Mouse (Mus musculus): ENCODE measurements around the gene Tns1. TPM values are rescaled to one million over a fixed set of nuclear protein-coding genes. Genes with fewer than 3 reads are reported as not detected.

Tns1 gene
- total and polyA plus RNA-seq, 3 experiments = 0.11 TPM; not detected in 2

DNA sequence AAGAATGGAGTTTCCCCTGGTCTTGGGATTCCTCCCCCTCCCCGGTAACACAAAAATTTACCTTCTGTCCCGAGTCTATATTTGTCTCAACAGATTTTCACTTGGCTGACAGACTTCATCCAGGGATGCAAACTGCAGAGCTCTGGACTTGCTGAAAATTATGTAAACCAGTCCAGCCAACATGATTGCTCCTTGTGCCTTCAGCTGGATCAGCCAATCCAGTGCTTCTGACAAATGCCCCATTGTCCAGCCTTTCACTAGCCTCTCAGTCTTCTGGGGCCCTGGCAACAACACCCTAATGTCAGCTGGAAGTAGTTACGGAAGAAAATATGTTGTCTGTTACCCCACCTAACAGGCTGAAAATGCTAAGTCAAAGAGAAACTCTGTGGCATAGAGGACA, 259.9 kb downstream of the Tns1 start:
- TF ChIP-seq HCFC1 (IDR thresholded peaks at IDR 0.05; ENCODE audit: low read depth, low read length) (no peak), MXI1 (IDR thresholded peaks at IDR 0.05; ENCODE audit: low read depth, low read length) (no peak), POLR2AphosphoS5 (IDR thresholded peaks at IDR 0.05; ENCODE audit: borderline replicate concordance, low read depth, low read length) (no peak), NRF1 (IDR thresholded peaks at IDR 0.05; ENCODE audit: insufficient read depth, low read depth, low read length, poor library complexity, severe bottlenecking) (no peak), MYB (IDR thresholded peaks at IDR 0.05; ENCODE audit: low read depth, low read length) (no peak), SIN3A (IDR thresholded peaks at IDR 0.05; ENCODE audit: low read length) (no peak), JUND (IDR thresholded peaks at IDR 0.05; ENCODE audit: low read depth, low read length) (no peak), KAT2A (conservative IDR thresholded peaks at IDR 0.05; ENCODE audit: low read depth, low read length) (no peak), MAX (IDR thresholded peaks at IDR 0.05; ENCODE audit: low read length) (no peak), ZKSCAN1 (IDR thresholded peaks at IDR 0.05; ENCODE audit: low read depth, low read length) (no peak)
- Histone ChIP-seq H3K36me3 (ENCODE audit: control insufficient read depth in 1 of 2, insufficient read depth in 2 of 2, low read length in 2 of 2) (no peaks in the 10 kb centered on the region), H3K79me2 (ENCODE audit: control insufficient read depth, insufficient read depth, low read length, poor library complexity) (no peaks in the 10 kb centered on the region), H3K9me3 (replicated peaks; ENCODE audit: insufficient read depth, low read length) (no peaks in the 10 kb centered on the region), H3K27ac (ENCODE audit: control insufficient read depth, low read depth, low read length) (no peak overlapping the region), H3K27me3 (ENCODE audit: control insufficient read depth in 1 of 2, insufficient read depth in 2 of 2, low read length in 2 of 2) (no peaks in the 10 kb centered on the region), H3K9ac (ENCODE audit: control insufficient read depth, low read depth, low read length, poor library complexity, severe bottlenecking) (no peak overlapping the region), H3K4me3 (ENCODE audit: control insufficient read depth in 1 of 2, insufficient read depth in 1 of 2, low read depth in 2 of 2, low read length in 2 of 2) (no peak overlapping the region), H3K4me1 (ENCODE audit: control insufficient read depth in 1 of 2, insufficient read depth in 2 of 2, low read length in 2 of 2) (no peaks in the 10 kb centered on the region)
- DNase-seq (ENCODE audit: low read depth, low spot score) = no peak

DNA sequence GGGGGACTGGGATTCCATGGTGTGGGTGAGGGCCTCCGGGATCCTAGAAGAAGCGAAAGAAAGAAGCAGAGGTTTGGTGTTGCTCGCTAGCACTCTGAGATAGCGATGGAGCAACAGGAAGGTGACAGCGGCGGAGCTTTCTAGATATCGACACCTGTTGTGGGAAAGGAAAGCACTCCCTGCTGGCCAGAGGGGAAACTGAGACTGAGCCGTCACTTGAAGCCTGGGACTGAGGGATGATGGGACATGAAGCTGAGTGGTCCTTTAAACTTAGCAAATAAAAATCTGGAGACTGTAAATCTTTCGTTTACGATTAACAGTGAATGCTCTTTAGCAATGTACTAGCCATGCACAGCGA, 261.2 kb downstream of the Tns1 start:
- Histone ChIP-seq H3K79me2 (ENCODE audit: control insufficient read depth, insufficient read depth, low read length, poor library complexity) (no peaks in the 10 kb centered on the region), H3K9ac (ENCODE audit: control insufficient read depth, low read depth, low read length, poor library complexity, severe bottlenecking) (no peak overlapping the region), H3K36me3 (ENCODE audit: control insufficient read depth in 1 of 2, insufficient read depth in 2 of 2, low read length in 2 of 2) (no peaks in the 10 kb centered on the region), H3K27me3 (ENCODE audit: control insufficient read depth in 1 of 2, insufficient read depth in 2 of 2, low read length in 2 of 2) (no peaks in the 10 kb centered on the region), H3K9me3 (replicated peaks; ENCODE audit: insufficient read depth, low read length) (no peaks in the 10 kb centered on the region), H3K4me3 (ENCODE audit: control insufficient read depth in 1 of 2, insufficient read depth in 1 of 2, low read depth in 2 of 2, low read length in 2 of 2) (no peak overlapping the region), H3K4me1 (ENCODE audit: control insufficient read depth in 1 of 2, insufficient read depth in 2 of 2, low read length in 2 of 2) (no peaks in the 10 kb centered on the region), H3K27ac (ENCODE audit: control insufficient read depth, low read depth, low read length) (no peak overlapping the region)
- DNase-seq (ENCODE audit: low read depth, low spot score) = no peak
- no peak for TF ChIP-seq POLR2A (IDR thresholded peaks at IDR 0.05; ENCODE audit: control insufficient read depth in 1 of 2, insufficient read depth in 1 of 2, low read depth in 1 of 2, low read length in 2 of 2, poor library complexity in 1 of 2)

DNA sequence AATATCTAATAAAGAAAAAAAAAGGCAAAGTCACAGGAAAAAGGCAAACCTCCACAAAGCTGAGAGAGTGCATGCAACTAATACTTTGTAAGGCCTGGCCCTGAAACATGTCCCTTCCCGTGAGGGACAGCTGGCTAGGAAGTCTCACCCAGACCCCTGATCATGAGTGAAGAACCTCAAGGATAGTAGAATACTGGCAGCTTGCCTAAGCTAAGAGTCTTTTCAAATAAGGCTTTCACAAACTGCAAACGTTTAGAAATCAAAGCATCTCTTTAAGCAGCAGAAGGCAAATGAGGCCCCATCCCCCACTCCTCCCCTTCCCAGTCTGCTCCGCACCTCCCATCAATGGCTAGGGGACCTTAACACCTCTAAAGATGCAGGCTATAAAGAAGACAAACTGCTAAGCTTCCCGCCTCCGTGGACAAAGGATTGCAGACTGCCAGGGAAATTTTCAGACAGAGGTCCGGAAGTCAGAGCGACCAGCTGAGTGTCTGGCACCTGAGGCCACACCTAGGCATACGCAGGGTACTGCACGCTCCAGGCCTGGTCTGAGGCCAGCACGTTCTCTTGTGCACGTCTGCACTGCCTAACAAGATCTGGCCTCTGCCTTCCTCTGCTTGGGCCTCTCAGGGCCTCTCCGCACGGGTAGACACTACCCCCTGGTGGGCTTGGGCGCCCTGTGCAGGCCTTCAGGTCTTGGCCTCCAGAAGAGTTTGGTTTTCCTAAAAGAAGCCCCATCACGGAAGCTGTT, 261.8 kb downstream of the Tns1 start:
- Histone ChIP-seq H3K4me1 (ENCODE audit: control insufficient read depth in 1 of 2, insufficient read depth in 2 of 2, low read length in 2 of 2) (no peaks in the 10 kb centered on the region), H3K27me3 (ENCODE audit: control insufficient read depth in 1 of 2, insufficient read depth in 2 of 2, low read length in 2 of 2) (no peaks in the 10 kb centered on the region), H3K36me3 (ENCODE audit: control insufficient read depth in 1 of 2, insufficient read depth in 2 of 2, low read length in 2 of 2) (no peaks in the 10 kb centered on the region), H3K79me2 (ENCODE audit: control insufficient read depth, insufficient read depth, low read length, poor library complexity) (no peaks in the 10 kb centered on the region), H3K4me3 (ENCODE audit: control insufficient read depth in 1 of 2, insufficient read depth in 1 of 2, low read depth in 2 of 2, low read length in 2 of 2) (no peak overlapping the region), H3K9me3 (replicated peaks; ENCODE audit: insufficient read depth, low read length) (no peaks in the 10 kb centered on the region), H3K27ac (ENCODE audit: control insufficient read depth, low read depth, low read length) (no peak overlapping the region), H3K9ac (ENCODE audit: control insufficient read depth, low read depth, low read length, poor library complexity, severe bottlenecking) (no peak overlapping the region)
- TF ChIP-seq SIN3A (IDR thresholded peaks at IDR 0.05; ENCODE audit: low read length) (no peak), HCFC1 (IDR thresholded peaks at IDR 0.05; ENCODE audit: low read depth, low read length) (no peak), ETS1 (IDR thresholded peaks at IDR 0.05; ENCODE audit: low read depth, low read length) (no peak), ZMIZ1 (IDR thresholded peaks at IDR 0.05; ENCODE audit: low read depth, low read length) (no peak), MYB (IDR thresholded peaks at IDR 0.05; ENCODE audit: low read depth, low read length) (no peak), CHD2 (IDR thresholded peaks at IDR 0.05; ENCODE audit: low read length) (no peak), SMC3 (IDR thresholded peaks at IDR 0.05; ENCODE audit: low read depth, low read length) (no peak), ZKSCAN1 (IDR thresholded peaks at IDR 0.05; ENCODE audit: low read depth, low read length) (no peak), MAZ (IDR thresholded peaks at IDR 0.05; ENCODE audit: low read depth, low read length) (no peak), CTCF (IDR thresholded peaks at IDR 0.05 in 2 of 3, conservative IDR thresholded peaks at IDR 0.05 in 1 of 3; ENCODE audit: control insufficient read depth in 1 of 3, insufficient read depth in 1 of 3, low read depth in 2 of 3, low read length in 3 of 3, poor library complexity in 1 of 3, severe bottlenecking in 1 of 3) (no peak), NELFE (IDR thresholded peaks at IDR 0.05; ENCODE audit: low read depth, low read length) (no peak), USF1 (IDR thresholded peaks at IDR 0.05; ENCODE audit: low read depth, low read length) (no peak), RAD21 (IDR thresholded peaks at IDR 0.05; ENCODE audit: low read depth, low read length) (no peak), POLR2A (IDR thresholded peaks at IDR 0.05; ENCODE audit: control insufficient read depth in 1 of 2, insufficient read depth in 1 of 2, low read depth in 1 of 2, low read length in 2 of 2, poor library complexity in 1 of 2) (no peak), TAL1 (IDR thresholded peaks at IDR 0.05; ENCODE audit: low read length) (no peak), CHD1 (IDR thresholded peaks at IDR 0.05; ENCODE audit: low read depth, low read length) (no peak)
- no peak for DNase-seq (ENCODE audit: low read depth, low spot score)
